Mouse (Mus musculus): Measurements from ENCODE around the gene Myl6b. TPM values are rescaled to one million over a fixed set of nuclear protein-coding genes. Genes with fewer than 3 reads are reported as not detected.

Gene Myl6b
- total and polyA plus RNA-seq, 3 experiments, result 0.39 to 3.9 (median 2.5) TPM

- TF ChIP-seq SMC3 (IDR thresholded peaks at IDR 0.05; ENCODE audit: low read depth, low read length), result peak; percentile 65
- no peak for TF ChIP-seq CHD1 (IDR thresholded peaks at IDR 0.05; ENCODE audit: low read depth, low read length)
- no peak for TF ChIP-seq USF1 (IDR thresholded peaks at IDR 0.05; ENCODE audit: low read depth, low read length)
- no peak for TF ChIP-seq JUN (IDR thresholded peaks at IDR 0.05; ENCODE audit: insufficient read depth, low read depth, low read length)
- no peak; the same call in 1 of the 2 replicates for TF ChIP-seq MAX (IDR thresholded peaks at IDR 0.05; ENCODE audit: low read length)
- no peak for TF ChIP-seq UBTF (IDR thresholded peaks at IDR 0.05; ENCODE audit: low read depth, low read length)
- no peak for TF ChIP-seq ZMIZ1 (IDR thresholded peaks at IDR 0.05; ENCODE audit: low read depth, low read length)
- peak; percentile 11 to 84; a peak in 2 of 4 replicates for TF ChIP-seq CTCF (conservative IDR thresholded peaks at IDR 0.05 in 1 of 2, IDR thresholded peaks at IDR 0.05 in 1 of 2; ENCODE audit: low read depth in 2 of 2, low read length in 2 of 2)
- 0 out of 2 replicates have a peak, but pooled peaks have one; percentile 23 for TF ChIP-seq ELF1 (IDR thresholded peaks at IDR 0.05; ENCODE audit: low read depth, low read length)
- TF ChIP-seq GABPA (IDR thresholded peaks at IDR 0.05; ENCODE audit: insufficient replicate concordance, low read depth, low read length), result no peak
- TF ChIP-seq ZC3H11A (IDR thresholded peaks at IDR 0.05; ENCODE audit: low read depth, low read length), result 0 out of 2 replicates have a peak, but pooled peaks have one; percentile 16
- TF ChIP-seq CHD2 (IDR thresholded peaks at IDR 0.05; ENCODE audit: low read length), result peak; percentile 78; the same call in 1 of the 2 replicates
These were observed 43.2 kb downstream of the Myl6b start (continued) for GRCm38 (mm10) chr10:128455280-128455679.

GRCm38 (mm10) chr10:128454471-128454870 lies 44.0 kb downstream of the Myl6b start:
- H3K4me1 ChIP-seq (ENCODE audit: control insufficient read depth in 1 of 2, insufficient read depth in 2 of 2), result peaks cover 0 to 15% of the 10 kb centered on the region in 2 experiments; a peak in 2 of 4 replicates
- H3K27me3 ChIP-seq (replicated peaks), result no peaks in the 10 kb centered on the region
- no peak for DNase-seq (ENCODE audit: extremely low read depth)
- H3K79me2 ChIP-seq (replicated peaks; ENCODE audit: control insufficient read depth, extremely low read depth, insufficient read depth, poor library complexity, severe bottlenecking), result peaks cover under 1% of the 10 kb centered on the region
- H3K9me3 ChIP-seq (replicated peaks; ENCODE audit: low read length), result no peaks in the 10 kb centered on the region
- in situ Hi-C loops (cut with MboI; ENCODE audit: low pct_ligation_motif_present, low pct_unique_long_range_greater_than_20kb, low sequenced_read_pairs) (no loop called here), dilution Hi-C loops (cut with MboI; ENCODE audit: extremely low pct_ligation_motif_present, extremely low pct_unique_long_range_greater_than_20kb, low sequenced_read_pairs) (no loop called here)
- no peak for TF ChIP-seq CHD2 (IDR thresholded peaks at IDR 0.05; ENCODE audit: low read length)
- TF ChIP-seq MAFK (IDR thresholded peaks at IDR 0.05; ENCODE audit: insufficient replicate concordance, low read length), result peak; percentile 64; the same call in 1 of the 2 replicates
- no peak overlapping the region for H3K4me3 ChIP-seq (replicated peaks in 1 of 3; ENCODE audit: low read depth in 2 of 3, low read length in 2 of 3, poor library complexity in 1 of 3)
- H3K4me2 ChIP-seq (ENCODE audit: insufficient read depth, low read depth, poor library complexity, severe bottlenecking), result no peak overlapping the region
- H3K9ac ChIP-seq (ENCODE audit: insufficient read depth, low read depth), result no peak overlapping the region
- no peaks in the 10 kb centered on the region for H3K36me3 ChIP-seq (replicated peaks in 1 of 2; ENCODE audit: control insufficient read depth in 1 of 2, insufficient read depth in 1 of 2, low read length in 1 of 2)
- H3K27ac ChIP-seq (ENCODE audit: insufficient read depth, low read depth), result no peak overlapping the region

GRCm38 (mm10) chr10:128451014-128451413 lies 47.5 kb downstream of the Myl6b start:
- H3K27me3 ChIP-seq (replicated peaks), result no peaks in the 10 kb centered on the region
- no peak overlapping the region for H3K4me3 ChIP-seq (replicated peaks in 1 of 3; ENCODE audit: low read depth in 2 of 3, low read length in 2 of 3, poor library complexity in 1 of 3)
- in situ Hi-C loops (cut with MboI; ENCODE audit: low pct_ligation_motif_present, low pct_unique_long_range_greater_than_20kb, low sequenced_read_pairs) (no loop called here), dilution Hi-C loops (cut with MboI; ENCODE audit: extremely low pct_ligation_motif_present, extremely low pct_unique_long_range_greater_than_20kb, low sequenced_read_pairs) (no loop called here)
- TF ChIP-seq NRF1 (IDR thresholded peaks at IDR 0.05; ENCODE audit: low read depth, low read length), result no peak
- H3K4me2 ChIP-seq (ENCODE audit: insufficient read depth, low read depth, poor library complexity, severe bottlenecking), result no peak overlapping the region
- no peaks in the 10 kb centered on the region for H3K36me3 ChIP-seq (replicated peaks in 1 of 2; ENCODE audit: control insufficient read depth in 1 of 2, insufficient read depth in 1 of 2, low read length in 1 of 2)
- H3K27ac ChIP-seq (ENCODE audit: insufficient read depth, low read depth), result no peak overlapping the region
- H3K9ac ChIP-seq (ENCODE audit: insufficient read depth, low read depth), result no peak overlapping the region
- peaks cover 0 to 7% of the 10 kb centered on the region in 2 experiments; a peak in 2 of 4 replicates for H3K4me1 ChIP-seq (ENCODE audit: control insufficient read depth in 1 of 2, insufficient read depth in 2 of 2)
- no peaks in the 10 kb centered on the region for H3K9me3 ChIP-seq (replicated peaks; ENCODE audit: low read length)
- no peak for DNase-seq (ENCODE audit: extremely low read depth)
- no peaks in the 10 kb centered on the region for H3K79me2 ChIP-seq (replicated peaks; ENCODE audit: control insufficient read depth, extremely low read depth, insufficient read depth, poor library complexity, severe bottlenecking)

Data from CH12.LX (cell line).